Mouse (Mus musculus): Measurements from ENCODE around the gene Trim15.

Trim15 gene

DNA sequence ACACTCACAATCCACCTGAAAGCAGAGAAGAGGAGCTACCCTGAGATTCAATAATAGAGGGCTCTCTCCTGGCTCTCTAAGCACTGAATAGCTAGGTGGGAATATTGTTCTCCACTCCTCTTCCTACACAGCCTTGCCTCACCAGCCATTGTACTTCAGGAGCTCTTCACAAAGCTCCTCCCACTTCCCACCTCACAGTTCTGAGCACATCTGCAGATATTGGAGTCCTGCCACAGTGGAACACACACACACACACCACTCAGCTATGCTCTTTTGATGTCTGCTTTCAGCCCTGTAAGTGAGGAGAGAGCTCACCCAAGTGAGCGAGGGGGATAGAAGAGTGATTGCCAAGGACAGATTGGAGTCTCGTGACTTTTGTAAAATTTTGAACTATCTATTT lies 16.3 kb upstream of the Trim15 start:
- in situ Hi-C loops (cut with MboI; ENCODE audit: low pct_unique_long_range_greater_than_20kb in 1 of 2, low sequenced_read_pairs in 2 of 2, unreplicated experiment in 1 of 2): no loop called here

DNA sequence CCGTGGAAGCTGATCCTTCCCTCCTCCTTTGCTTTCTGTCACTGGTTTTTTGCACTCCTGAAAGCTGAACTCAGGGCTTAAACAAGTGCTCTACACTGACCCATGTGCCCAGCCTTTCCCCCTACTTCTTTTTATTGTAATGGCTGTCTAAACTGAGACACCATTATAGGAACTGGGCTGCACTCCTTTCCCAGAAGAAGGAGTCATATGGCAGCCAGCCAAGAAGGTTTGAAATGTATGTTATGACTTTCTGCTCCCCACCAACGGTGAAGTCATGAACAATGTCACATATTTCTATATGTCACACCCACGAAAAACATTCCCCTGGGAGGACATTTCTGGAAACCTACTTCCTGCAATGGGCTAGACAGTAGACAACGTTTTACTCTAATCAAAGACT lies 7.6 kb upstream of the Trim15 start:
- in situ Hi-C loops (cut with MboI; ENCODE audit: low pct_unique_long_range_greater_than_20kb in 1 of 2, low sequenced_read_pairs in 2 of 2, unreplicated experiment in 1 of 2): no loop called here

DNA sequence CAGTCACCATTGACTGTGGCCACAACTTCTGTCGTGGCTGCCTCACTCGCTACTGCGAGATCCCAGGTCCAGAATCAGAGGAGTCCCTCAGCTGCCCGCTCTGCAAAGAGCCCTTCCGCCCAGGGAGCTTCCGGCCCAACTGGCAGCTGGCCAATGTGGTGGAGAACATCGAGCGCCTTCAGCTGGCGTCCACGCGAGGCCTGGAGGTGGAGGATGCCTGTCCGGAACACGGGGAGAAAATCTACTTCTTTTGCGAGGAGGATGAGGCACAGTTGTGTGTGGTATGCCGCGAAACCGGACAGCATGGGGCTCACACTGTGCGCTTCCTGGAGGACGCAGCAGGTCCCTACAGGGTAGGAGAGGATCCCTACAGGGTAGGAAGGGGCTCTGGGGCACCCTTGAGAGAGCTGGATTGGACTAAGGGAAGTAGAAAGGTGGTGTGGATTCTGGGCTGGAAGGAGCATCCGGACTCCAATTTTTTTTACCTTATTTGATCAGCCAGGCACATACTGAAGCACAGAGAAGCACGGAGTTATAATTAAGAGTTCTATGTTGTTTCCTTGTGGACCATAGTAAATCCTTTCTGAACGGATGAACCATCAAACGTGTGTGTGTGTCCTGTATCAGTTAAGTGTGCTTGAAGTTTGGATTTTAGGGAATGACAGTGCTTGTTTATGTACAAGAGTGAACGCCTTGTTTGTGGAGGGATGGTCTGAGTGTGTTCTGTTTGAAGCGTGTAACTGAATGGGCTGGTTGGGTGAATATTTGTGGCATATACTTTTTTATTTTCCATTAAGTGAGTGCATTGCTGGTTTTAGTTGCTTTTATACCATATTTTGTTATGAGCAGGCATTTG lies 3.2 kb upstream of the Trim15 start:
- in situ Hi-C loops (cut with MboI; ENCODE audit: low pct_unique_long_range_greater_than_20kb in 1 of 2, low sequenced_read_pairs in 2 of 2, unreplicated experiment in 1 of 2): no loop called here

DNA sequence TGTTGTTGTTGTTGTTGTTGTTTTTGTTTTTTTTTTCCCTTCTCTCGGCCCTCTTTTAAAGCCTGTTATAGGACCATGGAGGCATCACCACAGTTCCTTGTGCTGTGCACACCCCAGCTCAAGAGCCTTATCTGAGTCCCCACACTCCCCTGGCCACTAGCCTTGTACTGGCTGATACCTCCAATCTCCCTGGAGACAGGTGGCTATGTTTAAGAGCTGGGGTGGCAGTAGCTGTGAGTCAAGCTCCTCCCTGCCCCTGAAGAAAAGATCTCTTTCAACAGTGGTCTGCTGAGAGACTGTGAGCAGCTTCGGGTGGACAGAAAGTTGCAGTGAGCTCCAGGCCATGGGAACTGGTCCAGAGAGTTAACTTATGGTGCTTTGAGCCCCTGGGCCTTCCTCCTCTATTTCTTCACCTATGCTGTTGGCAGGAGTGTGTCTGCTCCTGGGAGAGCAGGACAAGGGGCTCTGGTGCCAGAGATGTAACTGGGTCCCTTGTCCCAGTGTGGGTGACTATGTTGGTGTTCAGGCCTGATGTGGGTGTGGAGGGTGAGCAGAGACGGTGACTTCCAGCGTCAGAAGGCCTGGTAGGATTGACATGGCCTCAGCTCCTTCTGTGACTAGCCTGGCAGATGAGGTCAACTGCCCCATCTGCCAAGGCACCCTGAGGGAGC lies 2.4 kb upstream of the Trim15 start, which contains the start of gene Trim10:
Gene Trim10, plus strand, starts transcription at position 291 of the 671 bp plus-strand sequence.
- in situ Hi-C loops (cut with MboI; ENCODE audit: low pct_unique_long_range_greater_than_20kb in 1 of 2, low sequenced_read_pairs in 2 of 2, unreplicated experiment in 1 of 2): no loop called here

DNA sequence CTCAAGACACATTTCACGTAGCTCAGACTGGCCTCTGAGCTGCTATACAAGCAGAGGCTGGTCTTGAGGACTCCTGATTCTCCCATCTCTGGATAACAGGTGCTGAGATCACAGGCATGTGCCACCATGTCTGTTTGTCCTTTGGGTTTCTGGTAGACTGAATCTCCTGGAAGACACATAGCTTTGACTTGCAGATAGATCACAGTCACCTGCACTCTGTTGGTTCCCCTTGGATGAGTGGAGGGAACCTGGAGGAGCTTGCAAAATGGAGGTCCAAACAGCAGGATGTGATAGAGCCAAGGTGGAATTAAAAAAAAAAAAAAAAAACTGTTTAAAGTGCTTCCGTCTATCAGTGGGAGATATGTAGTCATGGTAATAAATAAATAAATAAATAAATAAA lies 1.8 kb upstream of the Trim15 start:
- in situ Hi-C loops (cut with MboI; ENCODE audit: low pct_unique_long_range_greater_than_20kb in 1 of 2, low sequenced_read_pairs in 2 of 2, unreplicated experiment in 1 of 2): no loop called here

DNA sequence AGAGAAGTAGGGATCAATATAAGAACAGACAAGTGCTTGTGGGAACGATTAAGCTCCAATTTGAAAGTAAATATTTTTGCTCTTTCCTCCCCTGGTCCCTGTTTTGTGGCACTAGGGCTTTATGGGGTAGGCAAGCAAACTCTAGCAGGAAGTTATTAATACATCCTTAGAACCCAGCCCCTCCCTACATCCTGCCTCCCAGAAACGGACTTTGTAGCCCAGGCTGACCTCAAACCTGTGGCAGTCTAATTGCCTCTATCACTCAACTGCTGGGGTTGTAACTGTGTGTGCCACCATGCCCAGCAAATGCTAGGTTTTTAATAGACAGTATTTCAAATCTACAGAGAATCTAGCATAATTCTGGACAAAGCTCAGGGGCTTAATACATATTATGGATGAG lies 5.3 kb downstream of the Trim15 start:
- in situ Hi-C loops (cut with MboI; ENCODE audit: low pct_unique_long_range_greater_than_20kb in 1 of 2, low sequenced_read_pairs in 2 of 2, unreplicated experiment in 1 of 2): no loop called here

DNA sequence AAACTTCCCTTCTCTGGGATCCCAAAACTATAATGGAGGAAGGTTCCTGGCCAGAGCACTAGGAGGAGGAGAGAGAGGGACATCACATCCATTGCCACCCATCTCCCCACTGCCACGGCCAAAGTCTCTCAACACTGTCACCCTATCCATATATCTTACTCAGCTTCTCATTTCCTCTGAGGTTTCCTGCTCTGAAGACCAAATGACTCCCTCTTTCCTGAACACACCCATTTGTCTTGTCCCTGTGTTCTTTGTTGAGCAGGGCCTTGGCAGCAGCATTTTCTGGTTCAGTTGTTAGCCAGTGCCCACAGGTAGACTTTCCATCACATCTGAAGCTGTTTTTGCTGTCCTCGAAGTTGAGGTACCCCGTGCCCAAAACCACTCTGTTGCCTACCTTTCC lies 8.8 kb downstream of the Trim15 start:
- in situ Hi-C loops (cut with MboI; ENCODE audit: low pct_unique_long_range_greater_than_20kb in 1 of 2, low sequenced_read_pairs in 2 of 2, unreplicated experiment in 1 of 2): no loop called here

DNA sequence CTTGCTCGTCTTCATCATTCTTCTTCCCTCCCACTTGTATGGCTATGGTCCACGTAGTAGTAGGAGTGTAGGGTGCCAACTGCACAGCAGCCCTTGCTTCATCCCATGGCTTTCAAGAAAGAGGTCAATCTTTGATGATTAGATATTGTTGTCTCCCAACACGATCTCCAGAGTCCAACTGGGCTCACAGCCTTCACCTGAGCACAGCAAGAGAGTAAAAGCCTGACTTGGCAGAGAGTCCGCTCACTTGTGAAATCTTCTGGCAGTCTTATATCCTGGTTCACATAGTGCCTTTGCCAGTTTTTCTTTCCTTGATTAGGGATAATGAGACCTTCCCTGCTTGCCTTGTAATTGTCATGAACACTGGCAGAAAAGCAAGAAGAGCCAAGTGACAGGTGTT lies 10.8 kb downstream of the Trim15 start:
- in situ Hi-C loops (cut with MboI; ENCODE audit: low pct_unique_long_range_greater_than_20kb in 1 of 2, low sequenced_read_pairs in 2 of 2, unreplicated experiment in 1 of 2): no loop called here

DNA sequence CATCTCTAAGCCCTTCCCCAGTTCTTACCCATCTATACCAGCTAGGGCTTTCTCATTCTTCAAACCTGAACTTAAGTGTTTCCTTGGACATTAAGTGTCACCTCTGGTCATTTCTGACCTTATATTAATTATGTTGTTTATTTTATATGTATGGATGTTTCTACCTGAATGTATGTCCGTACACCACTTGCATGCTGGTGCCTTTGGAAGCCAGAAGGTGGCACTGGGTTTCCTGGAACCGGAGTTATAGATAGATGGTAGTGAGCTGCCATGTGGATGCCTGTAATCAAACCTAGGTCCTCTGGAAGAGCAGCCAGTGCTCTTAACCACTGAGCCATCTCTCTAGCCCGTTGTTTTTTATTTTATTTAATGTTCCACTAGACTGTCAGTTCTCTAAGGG lies 11.5 kb downstream of the Trim15 start:
- in situ Hi-C loops (cut with MboI; ENCODE audit: low pct_unique_long_range_greater_than_20kb in 1 of 2, low sequenced_read_pairs in 2 of 2, unreplicated experiment in 1 of 2): no loop called here

DNA sequence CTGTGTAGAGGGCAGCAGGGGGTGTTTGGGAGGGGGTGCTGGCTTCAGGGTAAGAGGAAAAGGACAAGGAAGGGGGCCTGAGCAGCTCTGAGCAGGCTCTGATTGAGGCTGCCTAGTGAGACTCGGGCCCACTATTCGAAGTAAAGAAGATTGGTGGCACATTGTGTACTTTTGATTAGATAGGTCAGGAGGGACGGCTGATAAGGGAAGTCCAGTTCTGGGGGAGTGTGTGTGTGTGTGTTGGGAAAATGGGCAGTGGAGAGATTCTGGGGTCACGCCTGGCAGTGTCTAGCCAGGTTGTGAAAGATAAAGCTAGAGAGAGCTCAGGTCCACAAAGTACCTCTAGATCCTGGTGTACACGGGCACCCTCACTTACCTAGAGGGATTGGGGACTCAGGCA lies 15.4 kb downstream of the Trim15 start:
- in situ Hi-C loops (cut with MboI; ENCODE audit: low pct_unique_long_range_greater_than_20kb in 1 of 2, low sequenced_read_pairs in 2 of 2, unreplicated experiment in 1 of 2): no loop called here

DNA sequence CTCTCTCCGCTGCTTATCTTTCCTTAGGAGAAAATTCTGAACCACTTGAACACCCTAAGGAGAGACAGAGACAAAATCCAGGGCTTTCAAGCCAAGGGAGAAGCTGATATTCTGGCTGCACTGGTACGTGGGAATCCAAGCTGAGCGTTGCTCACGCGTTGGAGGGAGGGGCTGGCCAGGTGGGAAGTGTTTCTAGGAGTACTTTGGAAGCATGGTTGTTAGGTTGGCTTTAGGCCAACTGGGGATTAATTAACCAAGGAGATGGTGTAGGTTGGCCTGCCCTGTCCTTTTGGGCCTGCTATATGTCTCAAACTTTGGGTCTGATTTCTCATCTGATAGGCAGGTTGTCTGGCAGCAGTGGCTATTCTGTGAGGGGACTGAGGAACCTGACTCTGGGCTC lies 15.8 kb downstream of the Trim15 start:
- in situ Hi-C loops (cut with MboI; ENCODE audit: low pct_unique_long_range_greater_than_20kb in 1 of 2, low sequenced_read_pairs in 2 of 2, unreplicated experiment in 1 of 2): no loop called here

DNA sequence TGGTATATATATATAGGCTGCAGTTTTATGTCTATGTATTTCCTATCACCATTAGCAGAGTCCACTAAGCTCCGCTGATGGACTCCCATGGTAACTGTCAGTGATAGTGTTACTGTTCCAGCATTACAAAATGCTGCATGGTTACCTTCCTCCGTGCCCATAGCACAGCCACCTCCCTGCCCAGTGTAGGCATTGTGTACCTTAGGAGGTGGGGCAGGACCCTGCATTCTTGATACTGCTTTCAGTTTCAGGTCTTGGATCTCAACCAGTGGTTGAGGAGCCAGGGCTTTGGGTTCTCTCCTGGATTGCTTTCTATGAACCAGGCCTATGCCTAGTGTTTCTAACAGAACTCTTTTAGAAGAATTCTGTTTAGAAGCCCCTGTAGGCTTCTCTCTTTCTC lies 17.0 kb downstream of the Trim15 start:
- in situ Hi-C loops (cut with MboI; ENCODE audit: low pct_unique_long_range_greater_than_20kb in 1 of 2, low sequenced_read_pairs in 2 of 2, unreplicated experiment in 1 of 2): no loop called here

DNA sequence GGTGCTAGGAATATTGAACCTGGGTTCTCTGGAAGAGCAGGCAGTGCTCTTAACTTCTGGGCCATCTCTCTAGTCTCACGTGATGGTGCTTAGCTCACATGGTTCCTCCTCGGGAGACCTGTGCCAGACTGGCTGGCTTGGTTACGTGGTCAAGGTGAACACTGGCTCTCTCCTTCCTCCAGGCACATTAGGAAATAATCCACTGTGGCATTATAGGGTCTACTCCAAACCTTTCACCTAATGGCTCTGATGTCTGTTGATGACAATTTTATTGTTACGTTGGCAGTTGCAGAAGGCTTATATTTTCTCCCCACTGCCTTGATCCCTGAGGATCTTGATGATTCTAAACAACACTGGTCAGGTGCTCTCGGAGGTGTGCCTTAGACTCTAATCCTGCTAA lies 18.1 kb downstream of the Trim15 start:
- in situ Hi-C loops (cut with MboI; ENCODE audit: low pct_unique_long_range_greater_than_20kb in 1 of 2, low sequenced_read_pairs in 2 of 2, unreplicated experiment in 1 of 2): no loop called here

DNA sequence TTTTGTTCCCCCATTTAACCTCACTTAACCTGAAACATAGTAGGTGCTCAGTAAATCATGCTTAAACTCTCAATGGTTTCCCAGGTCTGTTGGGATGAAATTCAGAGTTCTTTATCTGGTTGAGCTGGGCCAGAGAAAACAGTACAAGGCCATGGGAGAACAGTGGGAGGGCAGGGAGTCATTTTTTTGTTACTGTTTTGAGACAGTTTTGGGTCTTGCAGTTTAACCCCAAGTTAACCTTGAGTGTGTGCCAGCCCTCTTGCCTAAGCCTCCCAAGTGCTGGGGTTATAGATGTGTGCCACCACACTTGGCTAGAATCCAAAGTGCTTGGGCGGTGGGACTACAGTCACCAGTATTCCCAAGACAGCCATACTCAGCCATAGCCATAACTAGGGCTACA lies 22.3 kb downstream of the Trim15 start:
- in situ Hi-C loops (cut with MboI; ENCODE audit: low pct_unique_long_range_greater_than_20kb in 1 of 2, low sequenced_read_pairs in 2 of 2, unreplicated experiment in 1 of 2): no loop called here

DNA sequence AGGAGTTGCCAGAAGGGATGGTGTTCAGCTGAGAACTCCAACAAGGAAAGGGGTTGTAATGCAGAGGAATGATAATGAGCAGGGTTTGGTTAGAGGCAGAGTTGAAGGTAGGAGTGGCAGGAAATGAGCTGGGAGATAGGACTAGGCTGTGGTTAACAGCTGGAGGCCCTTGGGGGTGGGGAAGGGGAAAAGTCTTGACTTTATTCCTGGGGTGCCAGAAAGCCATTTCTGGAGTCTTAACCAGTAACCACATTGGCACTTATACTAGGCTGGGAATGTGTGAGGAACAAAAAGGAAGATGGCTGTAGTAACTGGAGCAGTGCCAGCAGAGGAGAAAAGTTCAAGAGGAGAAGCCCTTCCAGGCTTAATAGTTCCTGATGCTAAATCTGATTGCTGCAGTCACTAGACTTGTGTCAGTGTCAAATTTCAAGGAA lies 22.7 kb downstream of the Trim15 start:
- in situ Hi-C loops (cut with MboI; ENCODE audit: low pct_unique_long_range_greater_than_20kb in 1 of 2, low sequenced_read_pairs in 2 of 2, unreplicated experiment in 1 of 2): no loop called here

DNA sequence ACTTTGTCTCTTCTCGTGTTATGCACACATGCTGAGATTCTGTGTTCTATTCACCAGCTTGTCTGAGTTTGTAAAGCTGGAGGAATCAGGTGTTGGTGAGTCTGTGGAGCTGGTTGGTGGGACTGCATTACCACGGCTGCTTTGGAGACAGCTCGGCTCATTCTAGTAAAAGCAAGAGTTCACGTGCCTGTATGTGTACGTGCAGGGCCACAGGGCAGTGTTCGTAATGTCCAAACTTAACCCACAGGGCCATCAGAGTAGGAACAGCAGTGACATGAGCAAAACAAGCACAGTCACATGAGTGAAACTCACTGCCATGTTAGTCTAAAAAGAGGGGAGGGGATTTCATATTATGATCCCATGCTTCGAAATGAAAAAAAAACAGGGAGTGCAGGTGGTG lies 23.3 kb downstream of the Trim15 start:
- in situ Hi-C loops (cut with MboI; ENCODE audit: low pct_unique_long_range_greater_than_20kb in 1 of 2, low sequenced_read_pairs in 2 of 2, unreplicated experiment in 1 of 2): no loop called here

DNA sequence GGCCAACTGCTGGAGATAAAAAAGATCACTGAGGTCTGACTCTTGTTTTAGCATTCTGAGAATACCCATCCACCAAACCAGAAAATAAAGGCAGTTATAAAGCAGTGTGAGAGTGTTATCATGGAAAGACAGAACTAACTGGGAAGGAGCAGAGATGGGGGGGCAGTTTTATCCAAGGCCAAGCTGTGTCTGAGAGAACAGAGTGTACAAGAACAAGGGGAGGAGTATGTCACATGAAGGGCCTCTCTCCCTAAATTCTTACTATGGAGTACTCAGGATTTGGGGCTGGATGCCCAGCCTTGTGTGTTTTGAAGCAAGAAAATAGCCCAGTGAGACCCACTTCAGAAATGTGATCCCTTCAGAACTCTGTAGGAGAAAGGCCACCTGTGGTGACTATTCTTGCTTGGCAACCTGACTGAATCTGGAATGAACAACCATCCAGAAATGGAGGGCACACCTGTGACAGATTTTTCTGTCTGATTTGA lies 26.0 kb downstream of the Trim15 start:
- in situ Hi-C loops (cut with MboI; ENCODE audit: low pct_unique_long_range_greater_than_20kb in 1 of 2, low sequenced_read_pairs in 2 of 2, unreplicated experiment in 1 of 2): no loop called here

DNA sequence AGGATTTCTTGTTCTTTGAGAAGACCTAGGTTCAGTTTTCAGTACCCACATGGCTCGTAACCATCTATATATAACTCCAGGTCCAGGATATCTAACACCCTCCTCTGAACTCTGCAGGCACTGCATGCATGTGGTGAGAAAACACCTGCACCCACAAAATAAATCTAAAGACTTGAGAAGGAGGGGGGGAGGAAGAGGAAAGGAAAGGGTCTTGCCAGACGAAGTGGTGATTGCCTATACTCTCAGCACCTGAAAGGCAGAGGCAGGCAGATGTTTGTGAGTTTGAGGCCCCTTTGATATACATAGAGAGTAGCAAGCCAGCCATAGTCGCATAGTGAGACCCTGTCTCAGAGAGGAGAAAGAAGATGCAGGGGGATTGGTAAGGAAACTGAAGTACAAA lies 27.1 kb downstream of the Trim15 start:
- in situ Hi-C loops (cut with MboI; ENCODE audit: low pct_unique_long_range_greater_than_20kb in 1 of 2, low sequenced_read_pairs in 2 of 2, unreplicated experiment in 1 of 2): no loop called here

DNA sequence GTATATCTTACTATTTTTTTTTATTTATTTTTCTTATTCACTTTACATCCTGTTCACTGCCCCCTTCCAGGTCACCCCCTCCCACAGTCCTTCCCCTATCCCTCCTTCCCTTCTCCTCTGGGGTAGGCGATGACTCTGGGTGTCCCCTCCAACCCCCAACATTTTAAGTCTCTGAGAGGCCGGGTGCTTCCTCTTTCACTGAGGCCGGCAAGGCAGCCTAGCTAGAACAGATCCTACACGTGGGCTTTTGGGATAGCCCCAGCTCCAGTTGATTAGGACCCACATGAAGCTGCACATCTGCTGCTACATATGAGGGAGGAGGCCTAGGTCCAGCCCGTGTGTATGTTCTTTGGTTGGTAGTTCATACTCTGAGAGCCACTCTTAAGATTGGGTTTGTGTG lies 28.0 kb downstream of the Trim15 start:
- in situ Hi-C loops (cut with MboI; ENCODE audit: low pct_unique_long_range_greater_than_20kb in 1 of 2, low sequenced_read_pairs in 2 of 2, unreplicated experiment in 1 of 2): no loop called here
